Mouse (Mus musculus) megakaryocyte progenitor cell, adult 5-6 weeks (primary cell): ENCODE results near the gene Ptgis. TPM values are rescaled to one million over a fixed set of nuclear protein-coding genes. Genes with fewer than 3 reads are reported as not detected.

Experiments used
- ATAC-seq: replicated peaks from 2 replicates; pipeline ENCODE4 v1.8.0; 2016; ENCODE audit warnings: mild to moderate bottlenecking, moderate TSS enrichment, inconsistent platforms; ENCODE audit not compliant: poor library complexity
- total RNA-seq, 2 experiments: library from RNA; stranded (forward) in 1 of 2; stranded (reverse) in 1 of 2; fragments of 157-497, 149-512 nt in 1 of 2; fragments of 200-1000 nt in 1 of 2; gene quantifications; 2 replicates each; pipeline versions ENCODE4 v1.2.3 to v1.2.4; 2015 to 2017

Ptgis gene
- total RNA-seq, 2 experiments from 2014 or later, result not detected

DNA sequence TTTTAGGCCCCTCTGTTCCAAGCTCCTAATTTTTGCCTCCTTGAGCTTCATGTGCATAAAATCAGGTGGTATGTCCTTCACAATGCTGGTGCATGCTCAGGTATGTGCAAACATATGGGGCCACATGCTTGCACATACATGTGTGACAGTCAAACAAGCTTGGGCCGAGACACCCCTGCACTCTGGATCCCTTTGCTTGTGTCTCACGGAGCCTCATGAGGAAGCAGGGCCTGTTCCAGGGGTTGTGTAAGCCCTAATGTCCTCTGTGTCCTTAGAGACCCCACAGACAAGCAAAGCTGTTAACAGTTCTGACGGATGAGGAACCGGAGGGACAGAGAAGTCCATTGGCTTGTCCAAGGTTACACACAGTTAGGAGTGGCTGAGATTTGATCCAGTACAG, 80.7 kb downstream of the Ptgis start:
- ATAC-seq, result no peak

DNA sequence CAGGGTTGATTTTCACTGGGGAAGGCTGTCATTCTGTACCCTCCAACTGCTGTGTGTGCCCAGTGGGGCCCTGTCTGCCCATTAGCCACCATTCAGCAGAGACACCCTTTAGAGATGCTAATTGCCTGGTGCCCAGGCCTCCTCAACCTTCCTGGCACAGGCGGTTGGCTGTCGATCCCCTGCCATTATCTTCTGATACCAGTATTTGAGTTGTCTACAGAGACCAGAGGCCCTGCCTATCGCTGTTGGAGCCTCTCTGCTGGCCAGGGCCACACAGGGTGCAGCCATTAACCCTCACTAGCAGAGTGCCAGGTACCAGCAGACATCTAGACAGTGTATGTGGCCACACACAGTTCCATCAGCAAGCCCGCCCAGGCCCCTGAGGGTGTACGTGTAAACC, 81.6 kb downstream of the Ptgis start:
- ATAC-seq, result no peak

DNA sequence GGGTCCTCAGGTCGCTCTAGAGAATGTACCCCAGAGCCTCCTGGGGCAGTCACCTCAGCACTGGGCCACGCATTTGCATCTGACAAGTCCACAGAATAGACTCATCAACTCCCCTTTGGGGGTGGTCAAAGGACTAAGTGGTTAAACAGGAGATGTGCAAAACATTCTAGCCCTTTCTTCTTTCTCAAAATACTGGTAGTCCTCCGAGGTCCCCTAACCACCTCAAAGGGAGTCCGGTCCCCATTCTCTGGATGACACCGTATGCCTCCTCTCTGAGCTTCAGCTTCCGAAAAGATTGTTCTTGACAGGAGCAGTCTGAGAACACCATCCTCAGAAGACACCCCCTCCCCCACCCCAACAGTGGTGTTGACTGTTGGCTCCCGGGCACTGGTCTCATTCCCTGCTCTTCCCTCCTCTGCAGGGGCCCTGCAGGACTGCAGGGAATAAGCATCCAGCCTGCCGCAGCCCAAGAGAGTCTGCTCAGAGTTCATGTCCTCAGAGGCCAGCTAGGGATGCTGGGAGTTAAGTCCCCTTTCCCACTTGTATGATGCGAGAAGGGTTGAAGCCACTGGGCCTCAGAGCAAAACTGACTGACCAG, 84.2 kb downstream of the Ptgis start:
- no peak for ATAC-seq

DNA sequence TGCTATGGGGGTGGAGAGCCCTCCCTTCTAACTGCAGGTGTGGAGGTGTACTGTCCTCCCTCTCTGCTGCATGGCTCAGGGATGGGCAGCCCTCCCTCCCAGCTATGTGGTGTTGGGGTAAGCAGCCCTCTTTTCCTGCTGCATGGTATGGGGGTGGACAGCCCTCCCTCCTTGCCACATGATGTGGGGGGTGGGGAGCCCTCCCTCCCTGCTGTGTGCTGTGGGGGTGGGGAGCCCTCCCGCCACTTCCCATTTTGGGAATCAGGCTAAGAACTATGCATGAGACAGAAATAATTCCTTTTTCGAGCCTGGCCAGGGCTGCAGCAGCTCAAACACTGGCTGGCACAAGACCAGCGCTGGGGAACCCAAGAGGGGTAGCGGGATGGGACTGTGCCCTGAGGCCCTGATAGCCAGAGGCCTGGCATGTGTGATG, 84.8 kb downstream of the Ptgis start:
- no peak for ATAC-seq

DNA sequence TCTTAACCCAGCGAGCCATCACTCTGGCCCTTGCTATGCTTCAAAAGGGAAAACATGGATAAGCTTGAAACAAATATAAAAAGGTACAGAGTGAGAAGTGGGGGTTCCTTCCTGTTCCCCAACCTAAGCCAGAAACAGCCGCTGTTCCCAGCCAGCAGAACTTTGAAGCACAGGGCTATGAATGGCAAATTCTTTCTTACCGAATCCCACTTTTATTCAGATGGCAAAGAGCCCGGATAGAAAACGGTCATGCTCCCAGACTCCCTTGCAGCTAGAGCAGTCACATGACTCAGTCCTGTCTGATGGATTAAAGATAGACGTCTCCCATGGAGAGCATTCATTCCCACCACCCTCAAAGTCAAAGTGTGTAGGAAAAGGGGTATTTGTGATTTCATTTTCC, 89.5 kb downstream of the Ptgis start:
- ATAC-seq, result no peak

DNA sequence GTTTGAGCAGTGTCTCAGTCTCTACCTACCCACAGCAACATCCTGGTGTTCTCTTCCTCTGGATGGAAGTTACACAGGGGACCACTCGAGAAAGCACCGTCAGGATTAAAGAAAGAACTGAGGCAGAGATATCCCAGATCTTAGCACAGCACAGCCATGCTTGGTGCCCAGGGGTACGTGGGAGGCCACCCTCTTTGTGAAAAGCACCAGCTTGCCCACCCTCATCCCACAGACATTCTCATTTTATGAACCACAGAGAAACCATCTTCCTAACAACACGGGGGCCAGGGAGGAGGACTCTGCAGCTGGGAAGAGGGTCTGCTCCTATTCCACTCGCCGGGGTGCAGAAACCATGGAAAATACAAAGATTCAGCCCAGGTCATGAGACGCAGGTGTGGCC, 90.3 kb downstream of the Ptgis start:
- ATAC-seq, result no peak

DNA sequence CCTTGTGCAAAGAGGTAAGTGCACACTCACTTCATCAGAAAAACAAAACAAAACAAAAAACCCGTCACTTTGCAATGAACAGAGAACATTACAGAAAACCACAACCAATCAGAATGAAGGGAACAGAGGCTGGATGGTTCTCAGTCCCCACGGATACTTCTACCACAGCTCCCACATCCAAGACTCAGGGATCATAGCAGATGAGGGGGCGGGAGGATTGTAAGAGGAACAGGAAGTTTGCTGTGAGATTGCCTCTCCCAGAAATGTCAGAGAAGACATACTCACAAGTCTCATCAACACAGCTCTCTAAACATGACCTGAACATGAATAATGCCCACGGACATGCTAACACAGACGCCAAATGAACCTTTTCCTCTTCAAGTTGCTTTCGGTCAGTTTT, 91.4 kb downstream of the Ptgis start:
- ATAC-seq, result no peak

DNA sequence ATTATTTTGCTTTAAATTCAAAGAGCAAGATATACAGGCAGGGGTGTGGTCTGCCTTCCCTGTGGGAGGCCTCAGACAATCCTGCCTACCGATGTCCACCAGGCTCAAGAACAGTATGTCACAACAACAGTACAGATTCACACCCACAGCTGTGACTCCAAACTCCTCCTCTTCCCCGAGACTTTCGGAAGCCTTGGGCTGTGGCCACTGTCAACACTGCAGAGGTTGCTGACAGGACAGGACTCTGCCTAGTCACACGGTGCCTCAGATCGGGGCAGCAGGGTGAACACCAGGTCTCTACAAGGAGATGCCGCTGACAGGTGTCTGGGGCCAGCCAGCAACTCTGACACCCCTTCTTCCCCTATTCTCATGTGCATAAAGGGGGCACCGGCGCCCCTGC, 92.7 kb downstream of the Ptgis start:
- ATAC-seq, result no peak

DNA sequence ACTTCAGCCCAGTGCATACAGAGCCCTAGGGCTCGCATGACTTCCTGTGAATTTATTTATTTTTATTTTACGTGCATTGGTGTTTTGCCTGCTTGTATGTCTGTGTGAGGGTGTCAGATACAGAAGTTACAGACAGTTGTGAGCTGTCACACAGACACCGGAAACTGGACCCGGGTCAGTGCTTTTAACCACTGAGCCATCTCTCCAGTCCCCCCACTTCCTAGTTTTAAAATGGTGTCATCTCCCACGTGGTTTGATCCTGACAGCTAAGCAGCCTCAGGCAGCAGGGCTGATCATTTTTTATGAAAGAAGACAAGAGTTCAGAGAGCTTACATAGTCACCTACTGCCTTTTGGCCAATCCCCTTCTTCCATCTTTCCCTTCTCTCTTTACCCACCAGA, 94.5 kb downstream of the Ptgis start:
- ATAC-seq, result no peak

DNA sequence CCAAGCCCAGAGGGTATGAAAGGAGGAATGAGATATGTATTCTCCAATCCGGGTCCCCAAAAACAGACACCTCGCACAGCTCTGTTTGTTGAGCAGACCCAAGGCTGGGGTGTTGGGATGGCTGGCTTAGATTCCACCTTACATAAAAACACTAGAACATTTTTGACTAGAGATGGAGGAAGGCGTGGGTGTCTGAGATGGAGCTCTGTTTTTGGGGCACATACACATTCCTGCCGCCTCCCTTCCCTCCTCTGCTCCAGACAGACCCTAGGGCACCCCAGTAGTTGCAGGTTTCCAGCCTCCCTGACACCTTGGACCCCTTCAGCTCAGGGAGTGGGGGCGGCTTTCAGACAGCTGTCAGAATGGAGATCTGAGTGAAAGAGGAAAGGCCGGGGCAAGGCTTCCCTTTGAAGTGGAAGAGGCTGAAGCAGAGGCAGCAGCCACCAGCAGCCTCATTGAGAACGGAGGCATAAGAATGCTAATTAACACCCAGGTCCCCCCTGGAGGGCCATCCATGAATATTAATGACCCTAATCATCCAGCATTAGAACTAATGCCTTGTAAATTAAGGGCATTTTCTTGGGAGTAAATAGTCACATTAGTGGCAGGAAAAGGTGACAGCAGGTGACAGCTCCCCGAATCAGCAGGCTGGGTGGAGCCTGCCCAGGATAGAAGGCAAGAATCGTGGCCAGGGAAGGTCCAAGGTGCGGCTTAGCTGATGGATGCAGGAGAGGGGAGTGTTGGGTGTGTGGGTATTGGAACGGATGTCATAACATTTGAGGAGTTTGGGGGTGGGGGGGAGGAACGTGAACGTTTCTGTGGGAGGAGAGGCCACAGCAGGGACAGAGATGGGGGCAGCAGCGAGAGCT, 95.7 kb downstream of the Ptgis start:
- ATAC-seq, result no peak

DNA sequence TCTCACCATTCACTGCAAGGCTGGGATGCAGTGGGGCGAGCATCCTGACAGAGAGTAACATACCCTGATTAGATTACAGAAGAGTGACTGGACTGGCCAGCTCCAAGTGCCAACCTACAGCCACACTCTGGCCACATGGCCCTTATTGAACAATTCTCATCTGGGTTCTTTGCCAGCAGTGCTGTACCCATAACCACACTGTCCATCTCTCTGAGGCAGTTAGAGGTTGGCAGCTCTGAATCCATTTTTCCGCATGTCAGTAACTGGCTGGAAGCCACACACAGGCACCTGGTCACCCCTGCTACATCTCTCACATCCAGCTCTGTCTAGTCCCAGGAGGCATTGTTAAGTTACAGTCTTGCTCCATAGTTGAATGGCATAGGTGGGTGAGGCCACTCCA, 96.5 kb downstream of the Ptgis start:
- ATAC-seq, result no peak

DNA sequence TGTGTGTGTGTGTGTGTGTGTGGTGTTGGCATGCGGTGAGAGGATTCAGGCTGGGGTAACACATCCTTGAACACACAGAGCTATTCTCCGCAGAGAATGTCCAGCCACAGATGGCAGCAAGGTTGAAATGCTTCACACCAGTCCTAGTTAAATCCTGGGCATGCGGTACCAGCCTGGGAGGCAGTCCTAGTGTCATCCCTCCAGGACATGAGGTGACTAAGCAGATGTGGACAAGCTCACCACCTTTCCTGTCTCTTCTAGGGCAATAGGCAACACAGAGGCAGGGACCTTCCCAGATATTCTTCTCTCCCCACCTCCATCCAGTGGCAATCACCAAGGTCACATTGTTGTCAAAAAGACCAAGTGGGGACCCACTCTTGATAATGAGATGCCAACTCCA, 98.1 kb downstream of the Ptgis start:
- ATAC-seq, result no peak

DNA sequence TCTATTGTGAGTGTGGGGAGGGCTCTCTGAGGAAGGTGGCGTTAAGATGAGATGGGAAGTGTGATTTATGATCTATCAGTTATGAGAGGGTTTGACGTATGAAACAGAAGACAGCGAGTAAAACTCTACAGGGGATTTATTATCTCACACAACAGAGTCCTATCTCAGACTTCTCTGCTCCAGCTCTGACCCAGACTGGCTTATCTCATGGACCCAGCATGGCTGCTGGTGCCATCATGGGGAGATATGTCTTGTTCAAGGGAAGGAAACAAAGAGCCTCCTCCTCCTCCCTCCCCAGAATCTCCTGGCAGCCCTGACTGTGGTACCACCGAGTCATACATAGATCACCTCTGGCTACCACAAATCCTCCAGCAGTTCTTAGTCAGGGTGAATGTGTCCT, 98.6 kb downstream of the Ptgis start:
- peak; percentile 92 for ATAC-seq

Other genes with a start within 250 kb of the Ptgis start
- gene Stau1, start 244.3 kb downstream of the Ptgis start, total RNA-seq (2015), result 35.7 and 36.0 TPM in 2 replicates
- 30.1 and 32.1 TPM in 2 replicates for gene Stau1, start 244.3 kb downstream of the Ptgis start, total RNA-seq (2017)
- gene Ddx27, start 225.4 kb downstream of the Ptgis start, total RNA-seq (2015), result 34.4 and 35.0 TPM in 2 replicates
- gene Ddx27, start 225.4 kb downstream of the Ptgis start, total RNA-seq (2017), result 105 and 132 TPM in 2 replicates
- gene Znfx1, start 177.6 kb downstream of the Ptgis start, total RNA-seq (2015), result 14.9 and 18.2 TPM in 2 replicates
- gene Znfx1, start 177.6 kb downstream of the Ptgis start, total RNA-seq (2017), result 25.3 and 26.1 TPM in 2 replicates
- 0.34 and 0.47 TPM in 2 replicates for gene Kcnb1, start 50.4 kb downstream of the Ptgis start, total RNA-seq (2015)
- 0.75 and 1.8 TPM in 2 replicates for gene Kcnb1, start 50.4 kb downstream of the Ptgis start, total RNA-seq (2017)
- 14.6 and 23.7 TPM in 2 replicates for gene B4galt5, start 108.6 kb upstream of the Ptgis start, total RNA-seq (2015)
- 15.4 and 24.2 TPM in 2 replicates for gene B4galt5, start 108.6 kb upstream of the Ptgis start, total RNA-seq (2017)
- gene Slc9a8, start 181.1 kb upstream of the Ptgis start, total RNA-seq (2015), result 25.5 and 37.4 TPM in 2 replicates
- 17.9 and 25.3 TPM in 2 replicates for gene Slc9a8, start 181.1 kb upstream of the Ptgis start, total RNA-seq (2017)